Comparison of ENCODE assay signal across 9 mouse cellular contexts in the genomic region with DNA sequence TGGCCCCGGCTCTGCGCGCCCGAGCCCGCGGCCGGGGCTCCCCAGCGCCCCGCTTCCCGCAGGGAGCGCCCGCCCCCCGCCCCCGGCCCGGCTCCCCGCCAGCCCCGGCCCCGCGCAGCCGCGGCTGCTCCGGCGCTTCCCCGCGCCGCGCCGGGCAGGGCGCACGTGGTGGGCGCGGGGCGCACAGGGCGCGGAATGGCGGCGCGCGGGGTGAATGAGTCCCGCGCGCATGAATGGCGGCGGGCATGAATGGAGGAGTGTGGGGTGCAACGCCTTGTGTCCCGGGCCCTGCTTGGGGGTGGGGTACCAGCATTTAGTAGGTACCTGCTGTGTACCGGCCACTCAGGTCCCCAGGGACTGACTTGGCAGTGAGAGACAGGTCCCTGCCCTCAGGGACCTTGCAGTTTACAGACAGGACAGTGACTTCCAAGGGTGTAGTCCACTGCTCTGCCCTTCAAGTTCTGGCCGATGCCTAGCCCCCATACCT. TPM values are rescaled to one million over a fixed set of nuclear protein-coding genes. Genes with fewer than 3 reads are reported as not detected.
DNase-seq lines count a peak whose midpoint lies in the region; ATAC-seq and TF ChIP-seq lines count a peak whose summit lies in the region.
"Had no signal": no experiment of that assay in that cellular context is flagged by ENCODE, and none has a peak within 500 bp of the region (broad histone marks: within the 10 kb centered on the region; RNA-seq: fewer than 3 reads in every experiment).

A gene (minus strand): TSS at position 51 of the 487 bp plus-strand sequence.

- H3K36me3 ChIP-seq in forebrain, embryonic 14.5 days (ENCODE audit: control insufficient read depth, insufficient read depth, low read length), result no peaks in the 10 kb centered on the region
- no peaks in the 10 kb centered on the region for H3K36me3 ChIP-seq in limb, embryonic 11.5 days (ENCODE audit: control insufficient read depth, insufficient read depth, low read length)

- H3K4me1 ChIP-seq in forebrain, embryonic 14.5 days (ENCODE audit: control insufficient read depth, insufficient read depth, low read length), result peaks cover 5% of the 10 kb centered on the region; the same call in 1 of the 2 replicates
- H3K4me1 ChIP-seq in limb, embryonic 11.5 days (ENCODE audit: control insufficient read depth, insufficient read depth, low read length), result no peaks in the 10 kb centered on the region; the same call in 1 of the 2 replicates

- H3K4me3 ChIP-seq in layer of hippocampus, adult 2 months, result peak within 1 kb of the TSS; percentile 76
- peak within 1 kb of the TSS; percentile 51 for H3K4me3 ChIP-seq in forebrain, embryonic 14.5 days (ENCODE audit: low read depth, low read length)
- H3K4me3 ChIP-seq in limb, embryonic 11.5 days (ENCODE audit: low read depth, low read length), result peak within 1 kb of the TSS; percentile 50

- no peak for TF ChIP-seq CTCF in layer of hippocampus, adult 2 months (conservative IDR thresholded peaks at IDR 0.05)

- peak within 1 kb of the TSS; percentile 84 for H3K4me2 ChIP-seq in forebrain, embryonic 14.5 days (ENCODE audit: low read length)
- H3K4me2 ChIP-seq in limb, embryonic 11.5 days (ENCODE audit: low read depth, severe bottlenecking), result peak within 1 kb of the TSS; percentile 88

- no peaks in the 10 kb centered on the region for H3K9me3 ChIP-seq in forebrain, embryonic 14.5 days (replicated peaks; ENCODE audit: control insufficient read depth, low read length)
- H3K9me3 ChIP-seq in limb, embryonic 11.5 days (ENCODE audit: control insufficient read depth, low read length), result no peaks in the 10 kb centered on the region

- H3K27ac ChIP-seq in layer of hippocampus, adult 2 months, result peak within 1 kb of the TSS; percentile 90
- 0 out of 2 replicates have a peak within 1 kb of the TSS, but pooled peaks have one; percentile 14 for H3K27ac ChIP-seq in forebrain, embryonic 14.5 days (ENCODE audit: low read depth, low read length)
- H3K27ac ChIP-seq in limb, embryonic 11.5 days (replicated peaks; ENCODE audit: low read depth, low read length), result peak within 1 kb of the TSS; percentile 56; the same call in 1 of the 2 replicates

- 0 out of 2 replicates have a peak, but pooled peaks cover 6% of the 10 kb centered on the region for H3K27me3 ChIP-seq in forebrain, embryonic 14.5 days (replicated peaks; ENCODE audit: control insufficient read depth, insufficient read depth, low read length)
- no peaks in the 10 kb centered on the region for H3K27me3 ChIP-seq in limb, embryonic 11.5 days (ENCODE audit: control insufficient read depth, insufficient read depth, low read length)

- ATAC-seq in forebrain, embryonic 14.5 days, result peak; percentile 71
- peak; percentile 40 for ATAC-seq in limb, embryonic 11.5 days (ENCODE audit: insufficient number of reproducible peaks, low FRiP score, low TSS enrichment, low read depth)

- H3K9ac ChIP-seq in forebrain, embryonic 14.5 days (ENCODE audit: low read length), result peak within 1 kb of the TSS; percentile 80
- peak within 1 kb of the TSS; percentile 88 for H3K9ac ChIP-seq in limb, embryonic 11.5 days (ENCODE audit: low read length)

- WGBS in forebrain, embryonic 14.5 days, result 2% methylated on average over 33 of the region's 48 CpGs
- WGBS in limb, embryonic 11.5 days, result 3% methylated on average over 19 of the region's 48 CpGs

- no peak for DNase-seq in layer of hippocampus, adult 2 months (ENCODE audit: low spot score in 2 of 2)
- DNase-seq in layer of hippocampus, adult 9-10 months (ENCODE audit: low spot score), result no peak
- DNase-seq in ZHBTc4 (ENCODE audit: low read depth, low spot score), result peak; percentile 37
- peak; percentile 29 for DNase-seq in forebrain, embryonic 14.5 days (ENCODE audit: low spot score)
- peak; percentile 46 for DNase-seq in limb, embryonic 11.5 days (ENCODE audit: low spot score)
- DNase-seq in retina, embryonic 14.5 days (ENCODE audit: low spot score), result peak; percentile 55
- no peak for DNase-seq in right cerebral cortex, adult 2 months (ENCODE audit: low spot score in 2 of 2)
- no peak for DNase-seq in adrenal gland, postnatal 36 days

RNA-seq across cellular contexts. Expression of the gene that starts here (rescaled TPM):
- 100 to 1,000 TPM; 139 to 147 TPM for total RNA-seq in layer of hippocampus, adult 2 months (2021)
- 16.4 and 20.4 TPM in 2 replicates for polyA plus RNA-seq in forebrain, embryonic 14.5 days (2014; fragmentation: Nextera tagmentation; extraction: Ambion mirVana)
- 3.3 and 4.4 TPM in 2 replicates for polyA plus RNA-seq in limb, embryonic 11.5 days (2014; fragmentation: Nextera tagmentation; extraction: Ambion mirVana)
- total RNA-seq in adrenal gland, postnatal 36 days (2021), result 1 to 10 TPM; 2.9 to 4.0 TPM
- total RNA-seq: common myeloid progenitor, adult 5-6 weeks had no signal

Comparison
In these comparisons a context has a peak if more than half of its experiments do, and no peak if none do; other contexts are left out.
1. RNA of the gene that starts here (total RNA-seq): 139 to 147 TPM in layer of hippocampus, adult 2 months; 2.9 to 4.0 TPM in adrenal gland, postnatal 36 days; every median in the first group is over 10 times any median in the second.
2. DNase-seq: peak in ZHBTc4 (single experiment), forebrain, embryonic 14.5 days (single experiment), limb, embryonic 11.5 days (single experiment) and retina, embryonic 14.5 days (single experiment); none in layer of hippocampus, adult 2 months (0 of 2), layer of hippocampus, adult 9-10 months (single experiment), right cerebral cortex, adult 2 months (0 of 2) and adrenal gland, postnatal 36 days (0 of 2).
3. H3K27ac ChIP-seq: peak in every context shown above with its lines; median percentile 90 in layer of hippocampus, adult 2 months; 56 in limb, embryonic 11.5 days; 14 in forebrain, embryonic 14.5 days.
4. Peak in every context shown above with its lines, with median percentiles within 50 percentile points of each other: H3K4me3 ChIP-seq.